24 mouse cellular contexts compared by ENCODE assay signal in the genomic region with DNA sequence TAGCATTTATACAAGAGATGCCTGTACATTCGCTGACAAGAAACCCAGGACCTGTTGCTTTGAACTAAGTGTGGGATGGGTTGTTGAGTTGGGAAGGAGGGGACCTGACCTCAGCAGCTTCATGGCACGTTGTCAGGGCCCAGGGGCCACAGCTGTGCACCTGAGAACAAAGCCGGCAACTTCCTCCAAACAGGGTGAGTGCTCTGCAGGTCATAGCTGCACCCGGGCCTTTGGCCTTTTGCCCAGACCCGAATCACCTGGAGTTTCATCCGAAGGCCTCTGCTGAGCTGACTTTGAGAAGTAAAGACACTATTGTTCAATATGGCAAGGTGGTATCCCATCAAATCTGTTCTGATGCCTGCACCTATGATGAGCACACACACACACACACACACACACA.
"Had no signal": no experiment of that assay in that cellular context is flagged by ENCODE, and none has a peak within 500 bp of the region (broad histone marks: within the 10 kb centered on the region; RNA-seq: fewer than 3 reads in every experiment).

No protein-coding gene starts in this region.

- H3K9me3 ChIP-seq: heart, embryonic 10.5 days; heart, embryonic 12.5 days; hindbrain, embryonic 10.5 days; hindbrain, embryonic 12.5 days; intestine, embryonic 15.5 days; limb, embryonic 10.5 days; limb, embryonic 12.5 days; liver, embryonic 13.5 days had no signal

- DNase-seq: gastrocnemius, adult 2 months; gastrocnemius, postnatal 25 days; heart, adult 18-20 months; heart, postnatal 10 days; heart, postnatal 4 days; kidney, postnatal 4 days; liver; liver, embryonic 13.5 days had no signal

- H3K4me1 ChIP-seq: heart, embryonic 12.5 days; intestine, embryonic 15.5 days had no signal

- H3K27ac ChIP-seq: gastrocnemius, adult 2 months; heart, embryonic 10.5 days; hindbrain, embryonic 10.5 days; hindbrain, embryonic 12.5 days; hindbrain, embryonic 14.5 days; intestine, embryonic 15.5 days; kidney, postnatal 0 days; layer of hippocampus, adult 2 months; left cerebral cortex, adult 2 months; limb, embryonic 10.5 days; limb, embryonic 12.5 days; liver, embryonic 13.5 days had no signal

- H3K9ac ChIP-seq: heart, embryonic 12.5 days; hindbrain, embryonic 12.5 days; hindbrain, embryonic 14.5 days; intestine, embryonic 15.5 days; limb, embryonic 12.5 days; liver, embryonic 13.5 days had no signal

- H3K27me3 ChIP-seq: hindbrain, embryonic 12.5 days; intestine, embryonic 15.5 days; limb, embryonic 12.5 days; liver, embryonic 13.5 days had no signal

- H3K4me2 ChIP-seq: heart, embryonic 12.5 days; hindbrain, embryonic 12.5 days; hindbrain, embryonic 14.5 days; intestine, embryonic 15.5 days; limb, embryonic 12.5 days; liver, embryonic 11.5 days; liver, embryonic 13.5 days had no signal

- H3K36me3 ChIP-seq: heart, embryonic 10.5 days; heart, embryonic 12.5 days; hindbrain, embryonic 10.5 days; hindbrain, embryonic 12.5 days; intestine, embryonic 15.5 days; limb, embryonic 10.5 days; limb, embryonic 12.5 days; liver, embryonic 13.5 days had no signal

- H3K4me3 ChIP-seq: gastrocnemius, adult 2 months; heart, embryonic 10.5 days; heart, embryonic 12.5 days; hindbrain, embryonic 10.5 days; hindbrain, embryonic 12.5 days; intestine, embryonic 15.5 days; layer of hippocampus, adult 2 months; left cerebral cortex, adult 2 months; limb, embryonic 10.5 days; limb, embryonic 12.5 days; liver, embryonic 13.5 days had no signal

- ATAC-seq: forebrain, embryonic 16.5 days; hindbrain, embryonic 16.5 days; inflammation-experienced regulatory T-cells, adult 6 months; intestine, embryonic 15.5 days; intestine, postnatal 0 days had no signal
